Mouse (Mus musculus): ENCODE measurements around the gene Mgst2. TPM values are rescaled to one million over a fixed set of nuclear protein-coding genes. Genes with fewer than 3 reads are reported as not detected.

The Mgst2 gene
- polyA plus RNA-seq, 1 experiment from 2014 or later: 0.27 TPM

GRCm38 (mm10) chr3:51730662-51731061, 70.5 kb downstream of the Mgst2 start:
- no peaks in the 10 kb centered on the region for H3K9me3 ChIP-seq (ENCODE audit: control insufficient read depth, low read length)
- WGBS: 87% methylated on average over 7 of the region's 7 CpGs
- no peak for ATAC-seq

GRCm38 (mm10) chr3:51731949-51732636, 71.9 kb downstream of the Mgst2 start:
- 80% methylated on average over 16 of the region's 16 CpGs for WGBS
- Histone ChIP-seq H3K4me2 (ENCODE audit: low read length) (no peak overlapping the region), H3K4me1 (replicated peaks; ENCODE audit: control insufficient read depth, insufficient read depth, low read length) (peaks cover 21% of the 10 kb centered on the region), H3K4me3 (replicated peaks; ENCODE audit: low read length) (no peak overlapping the region), H3K36me3 (ENCODE audit: control insufficient read depth, insufficient read depth) (no peaks in the 10 kb centered on the region), H3K9ac (replicated peaks; ENCODE audit: low read depth, low read length) (no peak overlapping the region), H3K9me3 (ENCODE audit: control insufficient read depth, low read length) (no peaks in the 10 kb centered on the region), H3K27ac (ENCODE audit: low read length) (no peak overlapping the region), H3K27me3 (replicated peaks; ENCODE audit: control insufficient read depth, insufficient read depth, low read length) (no peaks in the 10 kb centered on the region)
- ATAC-seq: no peak

More at GRCm38 (mm10) chr3:51730662-51731061, 70.5 kb downstream of the Mgst2 start:
- H3K36me3 ChIP-seq (ENCODE audit: control insufficient read depth, insufficient read depth): no peaks in the 10 kb centered on the region
- no peak overlapping the region for H3K4me2 ChIP-seq (ENCODE audit: low read length)
- peaks cover 21% of the 10 kb centered on the region for H3K4me1 ChIP-seq (replicated peaks; ENCODE audit: control insufficient read depth, insufficient read depth, low read length)
- no peaks in the 10 kb centered on the region for H3K27me3 ChIP-seq (replicated peaks; ENCODE audit: control insufficient read depth, insufficient read depth, low read length)
- H3K9ac ChIP-seq (replicated peaks; ENCODE audit: low read depth, low read length): no peak overlapping the region
- H3K4me3 ChIP-seq (replicated peaks; ENCODE audit: low read length): no peak overlapping the region
- no peak overlapping the region for H3K27ac ChIP-seq (ENCODE audit: low read length)

Other genes starting within 250 kb of the Mgst2 start
- 49.9 and 56.5 TPM in 2 replicates for gene Naa15, start 245.2 kb upstream of the Mgst2 start, polyA plus RNA-seq (2015; fragmentation: Nextera tagmentation; extraction: Ambion mirVana)
- 31.2 and 33.7 TPM in 2 replicates for gene Rab33b, start 176.4 kb upstream of the Mgst2 start, polyA plus RNA-seq (2015; fragmentation: Nextera tagmentation; extraction: Ambion mirVana)
- 4.2 and 4.5 TPM in 2 replicates for gene Setd7, start 99.5 kb upstream of the Mgst2 start, polyA plus RNA-seq (2015; fragmentation: Nextera tagmentation; extraction: Ambion mirVana)